Mouse (Mus musculus): ENCODE results near the gene Tnfrsf1a. TPM values are rescaled to one million over a fixed set of nuclear protein-coding genes. Genes with fewer than 3 reads are reported as not detected.

Tnfrsf1a gene
- total and polyA plus RNA-seq, 2 experiments: 21.0 to 110 TPM

GRCm38 (mm10) chr6:125386080-125386479, 36.9 kb downstream of the Tnfrsf1a start:
- no peak overlapping the region for H3K9ac ChIP-seq (ENCODE audit: low read depth, low read length)
- 56% methylated on average over 6 of the region's 6 CpGs for WGBS
- no peak for DNase-seq (ENCODE audit: extremely low read depth, low read depth, low spot score)

GRCm38 (mm10) chr6:125389853-125390252, 40.7 kb downstream of the Tnfrsf1a start:
- WGBS: 84% methylated on average over 5 of the region's 5 CpGs
- Histone ChIP-seq H3K36me3 (ENCODE audit: control insufficient read depth, insufficient read depth, low read length) (no peaks in the 10 kb centered on the region), H3K9ac (ENCODE audit: low read depth, low read length) (no peak overlapping the region), H3K4me1 (ENCODE audit: control insufficient read depth, insufficient read depth, low read length) (no peaks in the 10 kb centered on the region), H3K79me2 (ENCODE audit: control insufficient read depth, insufficient read depth, low read length) (no peaks in the 10 kb centered on the region), H3K27ac (replicated peaks; ENCODE audit: insufficient read depth, low read depth, low read length) (no peak overlapping the region), H3K4me3 (ENCODE audit: insufficient read depth, low read depth, low read length) (no peak overlapping the region), H3K27me3 (ENCODE audit: control insufficient read depth, insufficient read depth, low read length) (no peaks in the 10 kb centered on the region)
- TF ChIP-seq CTCF (IDR thresholded peaks at IDR 0.05; ENCODE audit: low read depth, low read length) (no peak), POLR2A (IDR thresholded peaks at IDR 0.05; ENCODE audit: extremely low read depth, insufficient read depth, low read length) (no peak)
- DNase-seq (ENCODE audit: extremely low read depth, low read depth, low spot score): no peak

More at GRCm38 (mm10) chr6:125386080-125386479, 36.9 kb downstream of the Tnfrsf1a start:
- Histone ChIP-seq H3K79me2 (ENCODE audit: control insufficient read depth, insufficient read depth, low read length) (no peaks in the 10 kb centered on the region), H3K27ac (replicated peaks; ENCODE audit: insufficient read depth, low read depth, low read length) (no peak overlapping the region), H3K27me3 (ENCODE audit: control insufficient read depth, insufficient read depth, low read length) (no peaks in the 10 kb centered on the region), H3K36me3 (ENCODE audit: control insufficient read depth, insufficient read depth, low read length) (no peaks in the 10 kb centered on the region), H3K4me3 (ENCODE audit: insufficient read depth, low read depth, low read length) (no peak overlapping the region), H3K4me1 (ENCODE audit: control insufficient read depth, insufficient read depth, low read length) (peaks cover 3% of the 10 kb centered on the region; the same call in 1 of the 2 replicates)
- TF ChIP-seq CTCF (IDR thresholded peaks at IDR 0.05; ENCODE audit: low read depth, low read length): no peak
- TF ChIP-seq POLR2A (IDR thresholded peaks at IDR 0.05; ENCODE audit: extremely low read depth, insufficient read depth, low read length): no peak

- 82% methylated on average over 14 of the region's 14 CpGs for WGBS
- no peak overlapping the region for H3K27ac ChIP-seq (replicated peaks; ENCODE audit: insufficient read depth, low read depth, low read length)
- no peak for DNase-seq (ENCODE audit: extremely low read depth, low read depth, low spot score)
- H3K27me3 ChIP-seq (ENCODE audit: control insufficient read depth, insufficient read depth, low read length): no peaks in the 10 kb centered on the region
- H3K36me3 ChIP-seq (ENCODE audit: control insufficient read depth, insufficient read depth, low read length): no peaks in the 10 kb centered on the region
- H3K4me1 ChIP-seq (ENCODE audit: control insufficient read depth, insufficient read depth, low read length): no peaks in the 10 kb centered on the region
- H3K4me3 ChIP-seq (ENCODE audit: insufficient read depth, low read depth, low read length): no peak overlapping the region
- H3K79me2 ChIP-seq (ENCODE audit: control insufficient read depth, insufficient read depth, low read length): no peaks in the 10 kb centered on the region
- TF ChIP-seq CTCF (IDR thresholded peaks at IDR 0.05; ENCODE audit: low read depth, low read length) (0 out of 2 replicates have a peak, but pooled peaks have one; percentile 1), POLR2A (IDR thresholded peaks at IDR 0.05; ENCODE audit: extremely low read depth, insufficient read depth, low read length) (no peak)
- H3K9ac ChIP-seq (ENCODE audit: low read depth, low read length): no peak overlapping the region
Observed at GRCm38 (mm10) chr6:125405461-125406382, 56.6 kb downstream of the Tnfrsf1a start.

- no peak for DNase-seq (ENCODE audit: extremely low read depth, low read depth, low spot score)
- no peaks in the 10 kb centered on the region for H3K27me3 ChIP-seq (ENCODE audit: control insufficient read depth, insufficient read depth, low read length)
- WGBS: 83% methylated on average over 7 of the region's 7 CpGs
- 0 out of 2 replicates have a peak, but pooled peaks cover 1% of the 10 kb centered on the region for H3K4me1 ChIP-seq (ENCODE audit: control insufficient read depth, insufficient read depth, low read length)
- no peak overlapping the region for H3K9ac ChIP-seq (ENCODE audit: low read depth, low read length)
- no peaks in the 10 kb centered on the region for H3K79me2 ChIP-seq (ENCODE audit: control insufficient read depth, insufficient read depth, low read length)
- no peaks in the 10 kb centered on the region for H3K36me3 ChIP-seq (ENCODE audit: control insufficient read depth, insufficient read depth, low read length)
- H3K4me3 ChIP-seq (ENCODE audit: insufficient read depth, low read depth, low read length): no peak overlapping the region
- TF ChIP-seq CTCF (IDR thresholded peaks at IDR 0.05; ENCODE audit: low read depth, low read length): no peak
- no peak for TF ChIP-seq POLR2A (IDR thresholded peaks at IDR 0.05; ENCODE audit: extremely low read depth, insufficient read depth, low read length)
- H3K27ac ChIP-seq (replicated peaks; ENCODE audit: insufficient read depth, low read depth, low read length): no peak overlapping the region
Observed at GRCm38 (mm10) chr6:125407224-125407623, 58.1 kb downstream of the Tnfrsf1a start.

DNA sequence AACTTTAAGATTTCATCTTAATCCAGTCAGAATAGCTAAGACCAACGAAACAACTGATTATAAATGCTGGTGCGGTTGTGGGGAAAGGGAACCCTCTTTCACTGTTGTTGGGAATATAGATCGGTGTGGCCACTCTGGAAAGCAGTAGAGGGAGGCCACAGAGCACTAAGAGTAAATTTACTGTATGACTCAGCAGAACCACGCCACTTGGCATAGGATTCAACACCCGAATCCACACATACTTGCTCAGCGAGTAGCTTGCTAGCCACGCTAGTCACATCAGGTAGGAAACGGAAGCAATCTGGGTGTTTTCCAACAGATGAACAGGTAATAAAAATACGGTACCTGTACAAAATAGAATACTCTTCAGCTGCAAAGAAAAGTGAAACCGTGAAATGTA, 58.5 kb downstream of the Tnfrsf1a start:
- WGBS: 77% methylated on average over 10 of the region's 10 CpGs
- no peak for TF ChIP-seq POLR2A (IDR thresholded peaks at IDR 0.05; ENCODE audit: extremely low read depth, insufficient read depth, low read length)
- TF ChIP-seq CTCF (IDR thresholded peaks at IDR 0.05; ENCODE audit: low read depth, low read length): no peak
- Histone ChIP-seq H3K27me3 (ENCODE audit: control insufficient read depth, insufficient read depth, low read length) (no peaks in the 10 kb centered on the region), H3K79me2 (ENCODE audit: control insufficient read depth, insufficient read depth, low read length) (no peaks in the 10 kb centered on the region), H3K4me1 (ENCODE audit: control insufficient read depth, insufficient read depth, low read length) (0 out of 2 replicates have a peak, but pooled peaks cover 1% of the 10 kb centered on the region), H3K4me3 (ENCODE audit: insufficient read depth, low read depth, low read length) (no peak overlapping the region), H3K9ac (ENCODE audit: low read depth, low read length) (no peak overlapping the region), H3K27ac (replicated peaks; ENCODE audit: insufficient read depth, low read depth, low read length) (no peak overlapping the region), H3K36me3 (ENCODE audit: control insufficient read depth, insufficient read depth, low read length) (no peaks in the 10 kb centered on the region)
- peak; percentile 52 for DNase-seq (ENCODE audit: extremely low read depth, low read depth, low spot score)

- Histone ChIP-seq H3K9ac (ENCODE audit: low read depth, low read length) (no peak overlapping the region), H3K36me3 (ENCODE audit: control insufficient read depth, insufficient read depth, low read length) (no peaks in the 10 kb centered on the region), H3K4me3 (ENCODE audit: insufficient read depth, low read depth, low read length) (no peak overlapping the region), H3K79me2 (ENCODE audit: control insufficient read depth, insufficient read depth, low read length) (no peaks in the 10 kb centered on the region), H3K4me1 (ENCODE audit: control insufficient read depth, insufficient read depth, low read length) (0 out of 2 replicates have a peak, but pooled peaks cover 1% of the 10 kb centered on the region), H3K27ac (replicated peaks; ENCODE audit: insufficient read depth, low read depth, low read length) (no peak overlapping the region), H3K27me3 (ENCODE audit: control insufficient read depth, insufficient read depth, low read length) (no peaks in the 10 kb centered on the region)
- TF ChIP-seq CTCF (IDR thresholded peaks at IDR 0.05; ENCODE audit: low read depth, low read length) (no peak), POLR2A (IDR thresholded peaks at IDR 0.05; ENCODE audit: extremely low read depth, insufficient read depth, low read length) (no peak)
- DNase-seq (ENCODE audit: extremely low read depth, low read depth, low spot score): no peak
- 64% methylated on average over 11 of the region's 11 CpGs for WGBS
Observed at GRCm38 (mm10) chr6:125410551-125410950, 61.4 kb downstream of the Tnfrsf1a start.

Measured in liver, adult 2 months (tissue).